Mouse (Mus musculus): ENCODE measurements around the gene Tnfaip2. TPM values are rescaled to one million over a fixed set of nuclear protein-coding genes. Genes with fewer than 3 reads are reported as not detected.

Tnfaip2 gene
- total RNA-seq, 2 experiments from 2014 or later: 0.63 to 0.81 TPM

DNA sequence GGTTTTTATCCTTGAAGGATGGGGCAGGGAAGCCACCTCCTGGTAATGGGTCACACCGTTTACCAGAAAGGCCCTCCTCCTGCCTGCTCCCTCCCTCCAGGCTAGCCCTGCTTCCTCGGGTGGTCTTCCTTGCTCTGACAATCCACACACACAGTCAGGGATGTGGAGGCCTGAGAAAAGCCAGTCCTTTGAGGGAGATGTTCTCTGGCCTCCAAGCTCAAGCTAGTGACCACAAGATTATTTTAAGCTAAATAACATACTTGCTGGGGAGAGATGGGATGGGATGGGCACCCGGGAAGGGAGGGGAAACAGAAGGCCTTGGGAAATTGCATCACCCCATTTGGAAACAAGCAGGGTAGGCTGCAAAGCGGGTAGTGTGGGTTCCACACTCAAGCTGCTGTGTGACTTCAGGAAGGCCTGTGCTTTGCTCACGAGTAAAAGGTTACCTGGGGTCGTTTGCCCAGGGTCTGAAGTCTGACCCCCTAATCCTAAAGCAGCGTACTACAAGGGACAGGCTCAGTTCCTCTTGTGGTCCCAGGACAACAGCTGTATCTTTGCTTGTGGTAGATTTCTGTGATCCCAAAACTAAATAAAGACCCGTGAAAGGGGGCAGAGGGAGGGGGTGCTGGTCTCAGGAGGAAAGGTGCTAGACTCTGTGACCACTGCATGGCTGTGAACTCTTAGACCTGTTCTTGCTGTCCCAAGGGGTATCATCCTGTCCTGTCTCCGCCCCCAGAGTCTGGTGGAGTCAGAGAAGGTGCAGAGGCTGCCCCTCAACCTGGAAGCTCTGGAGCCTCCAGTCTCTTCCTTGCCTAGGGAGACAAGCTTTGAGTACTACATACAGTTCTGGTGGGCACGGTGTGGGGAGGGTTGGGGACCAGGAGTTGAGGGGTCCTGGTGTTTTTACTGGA is 1.9 kb downstream of the Tnfaip2 start:
- DNase-seq (ENCODE audit: extremely low spot score in 1 of 2, low spot score in 1 of 2): no peak

DNA sequence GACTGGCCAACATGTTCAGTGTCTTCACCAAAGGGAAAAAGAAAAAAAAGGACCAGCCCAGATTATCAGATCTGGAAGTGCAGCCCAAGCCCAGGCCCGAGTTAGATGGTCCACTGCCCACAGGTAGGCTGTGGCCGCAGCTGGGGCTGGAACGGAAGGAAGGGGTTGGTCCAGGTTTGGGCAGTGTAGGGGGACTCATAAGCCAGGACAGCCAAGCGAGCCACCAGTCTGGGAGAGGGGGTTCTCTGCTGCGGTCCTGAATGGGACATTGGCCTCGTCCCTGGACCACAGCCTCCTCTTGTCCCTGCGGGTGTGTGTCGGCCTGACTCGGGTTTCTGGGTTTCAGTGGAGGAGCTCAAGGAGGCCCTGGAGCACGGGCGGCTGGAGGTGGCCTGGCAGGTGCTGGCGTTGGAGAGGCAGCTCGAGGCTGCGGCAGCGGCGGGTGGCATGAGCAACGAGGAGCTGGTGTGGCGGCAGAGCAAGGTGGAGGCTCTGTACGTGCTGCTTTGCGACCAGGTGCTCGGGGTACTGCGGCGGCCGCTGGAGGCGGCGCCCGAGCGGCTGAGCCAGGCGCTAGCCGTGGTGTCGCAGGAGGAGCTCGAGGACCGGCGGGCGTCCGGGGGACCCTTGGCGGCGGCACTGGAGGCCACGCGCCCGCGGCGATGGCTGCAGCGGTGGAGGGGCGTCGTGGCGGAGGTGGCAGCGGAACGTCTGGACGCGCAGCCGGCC is 3.1 kb downstream of the Tnfaip2 start:
- no peak for DNase-seq (ENCODE audit: extremely low spot score in 1 of 2, low spot score in 1 of 2)

DNA sequence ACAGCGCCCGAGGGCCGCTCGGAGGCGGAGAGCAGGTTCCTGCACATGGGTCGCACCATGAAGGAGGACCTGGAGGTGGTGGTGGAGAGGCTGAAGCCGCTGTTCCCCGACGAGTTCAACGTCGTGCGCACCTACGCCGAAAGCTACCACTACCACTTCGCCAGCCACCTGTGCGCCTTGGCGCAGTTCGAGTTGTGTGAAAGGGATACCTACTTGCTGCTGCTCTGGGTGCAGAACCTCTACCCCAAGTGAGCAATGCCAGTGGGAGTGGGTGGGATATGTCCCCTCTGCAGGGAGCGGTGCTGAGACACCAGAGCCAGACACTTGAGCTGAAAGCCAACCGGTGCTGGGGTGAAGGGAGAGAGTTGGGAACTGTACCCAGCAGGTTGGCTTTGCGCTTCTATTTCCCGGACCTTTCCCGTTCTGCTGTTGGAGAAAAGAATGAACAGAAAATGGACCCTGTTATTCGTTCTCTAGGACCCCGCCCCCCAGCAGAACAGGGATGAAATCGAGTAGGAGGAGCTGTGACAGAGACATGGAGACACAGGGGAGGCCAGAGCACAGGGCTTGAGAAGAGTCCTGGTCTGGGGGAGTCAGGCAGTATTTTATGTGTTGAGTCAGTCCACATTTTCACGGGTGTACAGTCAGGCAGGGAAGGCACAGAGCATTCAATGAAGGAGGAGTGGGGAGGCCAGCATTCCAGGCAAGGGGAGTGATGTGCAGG is 3.8 kb downstream of the Tnfaip2 start:
- no peak for DNase-seq (ENCODE audit: extremely low spot score in 1 of 2, low spot score in 1 of 2)

- no peak for DNase-seq (ENCODE audit: extremely low spot score in 1 of 2, low spot score in 1 of 2)
Measured at GRCm38 (mm10) chr12:111446745-111447144, 4.5 kb downstream of the Tnfaip2 start.

DNA sequence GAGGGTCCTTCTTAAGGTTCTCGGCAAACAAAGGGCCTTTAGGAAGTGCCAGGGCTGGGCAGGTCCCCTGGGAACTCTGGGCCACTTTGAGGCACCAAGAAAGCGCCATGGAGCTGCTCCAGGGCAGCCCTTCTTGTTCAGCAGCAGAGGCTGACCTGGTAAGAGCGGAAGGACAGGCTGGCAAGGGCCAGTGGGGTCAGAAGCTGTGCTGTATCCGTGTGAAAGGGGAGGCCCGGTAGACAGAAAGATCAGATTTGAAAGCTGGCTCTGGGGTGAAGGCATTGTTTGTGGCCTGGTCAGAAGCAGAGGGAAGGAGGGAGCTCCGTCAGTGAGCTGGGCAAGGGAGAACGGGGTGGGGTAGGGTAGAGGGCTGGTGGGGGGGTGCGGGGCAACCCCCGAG is 5.1 kb downstream of the Tnfaip2 start:
- DNase-seq (ENCODE audit: extremely low spot score in 1 of 2, low spot score in 1 of 2): no peak

GRCm38 (mm10) chr12:111447898-111448760 is 5.9 kb downstream of the Tnfaip2 start:
- no peak for DNase-seq (ENCODE audit: extremely low spot score in 1 of 2, low spot score in 1 of 2)

GRCm38 (mm10) chr12:111448931-111449705 is 6.8 kb downstream of the Tnfaip2 start:
- DNase-seq (ENCODE audit: extremely low spot score in 1 of 2, low spot score in 1 of 2): no peak

DNA sequence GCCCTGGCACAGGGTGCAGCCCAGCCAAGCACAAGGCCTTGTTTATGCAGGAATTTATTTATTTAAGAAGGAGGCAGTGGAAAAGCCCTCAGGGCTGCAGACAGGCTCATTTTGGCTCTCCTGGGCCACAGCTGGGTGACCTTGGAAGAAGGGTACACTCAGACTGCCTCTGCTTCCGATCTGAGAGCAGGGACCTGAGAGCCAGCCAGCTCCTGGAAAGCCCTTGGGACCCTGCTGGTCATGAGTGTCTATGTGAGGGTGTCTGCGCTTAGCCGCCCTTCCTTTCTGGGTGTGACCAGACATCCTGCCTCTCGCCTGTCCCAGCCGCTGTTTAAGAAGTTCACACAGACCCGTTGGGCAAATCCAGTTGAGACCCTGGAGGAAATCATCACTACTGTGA is 8.1 kb downstream of the Tnfaip2 start:
- DNase-seq (ENCODE audit: extremely low spot score in 1 of 2, low spot score in 1 of 2): no peak

GRCm38 (mm10) chr12:111451561-111451960 is 9.3 kb downstream of the Tnfaip2 start:
- no peak for DNase-seq (ENCODE audit: extremely low spot score in 1 of 2, low spot score in 1 of 2)

- DNase-seq (ENCODE audit: extremely low spot score in 1 of 2, low spot score in 1 of 2): no peak
Measured at GRCm38 (mm10) chr12:111454021-111454420, 11.8 kb downstream of the Tnfaip2 start.

- no peak for DNase-seq (ENCODE audit: extremely low spot score in 1 of 2, low spot score in 1 of 2)
Measured at GRCm38 (mm10) chr12:111454543-111455280, 12.4 kb downstream of the Tnfaip2 start.

GRCm38 (mm10) chr12:111455311-111455846 is 13.1 kb downstream of the Tnfaip2 start:
- no peak for DNase-seq (ENCODE audit: extremely low spot score in 1 of 2, low spot score in 1 of 2)

DNA sequence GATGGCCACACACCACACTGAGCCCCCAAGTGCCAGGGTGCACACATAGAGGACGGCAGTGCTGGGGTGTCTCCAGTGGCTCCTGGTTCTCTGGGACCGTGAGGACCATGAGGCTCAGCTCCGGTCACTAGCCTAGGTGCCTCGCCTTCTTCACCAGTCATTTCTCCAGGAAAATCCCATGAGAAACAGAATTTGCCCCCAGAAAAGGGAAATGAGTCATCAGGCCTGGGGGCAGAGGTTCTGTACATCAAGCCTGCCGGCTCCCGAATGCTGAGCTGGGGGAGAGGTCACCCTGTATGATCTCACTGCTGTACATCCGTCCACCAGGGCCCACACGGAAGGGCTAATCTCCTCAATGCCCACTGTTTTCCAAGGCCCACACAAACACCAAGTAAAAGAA is 13.6 kb downstream of the Tnfaip2 start:
- no peak for DNase-seq (ENCODE audit: extremely low spot score in 1 of 2, low spot score in 1 of 2)

- DNase-seq (ENCODE audit: extremely low spot score in 1 of 2, low spot score in 1 of 2): no peak
Measured at GRCm38 (mm10) chr12:111457742-111458141, 15.5 kb downstream of the Tnfaip2 start.

DNA sequence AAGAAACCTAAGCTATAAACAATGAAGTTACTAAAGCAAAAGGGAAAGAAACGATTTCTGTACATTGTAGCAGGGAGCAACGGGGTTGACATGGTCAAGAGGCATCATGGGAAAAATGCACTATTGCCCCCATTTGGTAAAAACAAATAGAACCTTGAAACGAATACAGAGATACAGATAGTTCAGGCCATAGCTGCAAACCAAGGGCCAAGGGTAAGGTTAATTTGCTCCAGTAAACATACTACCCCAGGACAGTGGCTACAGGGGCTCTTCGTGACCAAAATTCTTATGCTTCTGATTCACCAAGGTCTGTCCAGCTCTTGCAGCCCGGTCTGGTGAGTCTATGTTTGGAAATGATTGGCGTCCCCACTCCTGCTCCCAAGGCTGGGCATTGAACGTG is 21.3 kb downstream of the Tnfaip2 start:
- no peak for DNase-seq (ENCODE audit: extremely low spot score in 1 of 2, low spot score in 1 of 2)

DNA sequence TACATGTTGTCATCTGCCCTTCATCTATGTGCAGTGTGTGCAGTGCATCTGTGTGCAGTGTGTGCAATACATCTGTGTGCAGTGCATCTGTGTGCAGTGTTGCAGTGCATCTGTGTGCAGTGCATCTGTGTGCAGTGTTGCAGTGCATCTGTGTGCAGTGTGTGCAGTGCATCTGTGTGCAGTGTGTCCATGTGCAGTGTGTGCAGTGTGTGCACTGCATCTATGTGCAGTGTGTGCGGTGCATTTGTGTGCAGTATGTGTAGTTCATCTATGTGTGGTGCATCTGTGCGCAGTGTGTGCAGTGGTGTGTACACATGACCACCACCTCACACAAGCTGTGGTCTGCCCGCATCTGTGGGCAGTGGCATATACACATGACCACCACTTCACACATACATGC is 24.1 kb downstream of the Tnfaip2 start:
- DNase-seq (ENCODE audit: extremely low spot score in 1 of 2, low spot score in 1 of 2): no peak

DNA sequence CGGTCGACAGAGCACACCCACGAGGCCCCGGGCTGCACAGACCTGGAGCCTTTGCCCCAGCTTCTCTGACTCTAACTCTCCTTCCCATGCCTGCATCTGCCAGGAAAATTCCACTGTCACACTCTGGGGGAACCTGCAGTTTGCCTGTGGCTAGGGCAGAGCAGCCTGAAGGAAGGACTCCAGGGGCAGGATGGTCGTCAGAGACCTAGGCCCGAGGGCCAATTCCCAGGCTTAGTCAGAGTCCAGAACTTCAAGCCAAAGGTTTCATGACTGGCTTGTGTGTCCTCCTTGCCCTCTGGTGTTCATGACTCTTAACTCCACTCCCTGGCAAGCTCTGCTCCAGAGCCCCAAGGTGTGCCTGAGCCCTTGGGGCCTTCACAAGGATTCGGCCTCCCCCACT is 25.9 kb downstream of the Tnfaip2 start:
- no peak for DNase-seq (ENCODE audit: extremely low spot score in 1 of 2, low spot score in 1 of 2)

DNA sequence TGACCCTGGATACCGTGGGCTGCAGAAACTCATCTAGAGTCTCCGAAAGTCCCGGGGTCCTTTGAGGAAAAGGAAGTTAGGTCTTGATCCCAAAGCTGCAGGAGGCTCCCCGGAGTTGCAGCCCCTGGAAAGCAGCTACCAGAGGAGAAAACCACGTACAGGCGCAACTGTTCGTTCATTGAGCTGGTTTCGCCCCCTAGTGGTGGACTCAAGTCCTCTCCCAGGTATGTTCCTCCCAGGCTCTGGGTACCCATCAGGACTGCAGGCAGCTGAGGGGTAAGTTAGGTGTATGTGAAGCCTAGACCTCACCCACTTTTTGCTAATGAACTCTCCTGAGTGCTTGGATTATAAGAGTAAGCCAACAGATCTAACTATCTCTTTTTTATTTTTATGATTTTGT is 27.2 kb downstream of the Tnfaip2 start:
- DNase-seq (ENCODE audit: extremely low spot score in 1 of 2, low spot score in 1 of 2): peak in 1 of 2 experiments; percentile 75
